Mouse (Mus musculus) neural tube, embryonic 14.5 days (tissue): ENCODE measurements at regions not wholly inside any gene's neighbourhood (a gene's known extent, or its start where the extent isn't known, plus 50 kb on each side); places are given as distances from the start of the nearest gene placed in this dataset.

Experiments
- ATAC-seq: fragments of 200-750 bp; cut with Nextera tagmentation; 2 replicates; pipeline ENCODE4 v1.8.0; 2017; ENCODE audit warnings: low read depth, mild to moderate bottlenecking, moderate TSS enrichment, moderate library complexity
- H3K27ac ChIP-seq: fragments of 300-500 bp; sonication (generic); 2 replicates; pipeline ENCODE4 v1.5.1; 2014; ENCODE audit warnings: low read depth, mild to moderate bottlenecking, control low read depth, low read length, moderate library complexity, mixed read lengths
- H3K27me3 ChIP-seq: fragments of 300-500 bp; sonication (generic); 2 replicates; pipeline ENCODE4 v1.6.1; 2014; ENCODE audit warnings: low read length; ENCODE audit not compliant: control insufficient read depth, insufficient read depth
- H3K36me3 ChIP-seq: fragments of 300-500 bp; sonication (generic); 2 replicates; pipeline ENCODE4 v1.6.1; 2014; ENCODE audit warnings: low read length, mixed read lengths; ENCODE audit not compliant: control insufficient read depth, insufficient read depth
- H3K4me1 ChIP-seq: fragments of 300-500 bp; sonication (generic); 2 replicates; pipeline ENCODE4 v1.6.1; 2014; ENCODE audit warnings: low read length; ENCODE audit not compliant: control insufficient read depth, insufficient read depth
- H3K4me2 ChIP-seq: fragments of 300-500 bp; sonication (generic); 2 replicates; pipeline ENCODE4 v1.6.1; 2014; ENCODE audit warnings: mild to moderate bottlenecking, low read depth, low read length, control low read depth
- H3K4me3 ChIP-seq: fragments of 300-500 bp; sonication (generic); 2 replicates; pipeline ENCODE4 v1.5.1; 2014; ENCODE audit warnings: low read depth, low read length, control low read depth, mixed read lengths
- H3K9ac ChIP-seq: fragments of 300-500 bp; sonication (generic); replicated peaks from 2 replicates; pipeline ENCODE4 v1.6.1; 2014; ENCODE audit warnings: low read depth, mild to moderate bottlenecking, control low read depth, low read length, mixed read lengths
- H3K9me3 ChIP-seq: fragments of 300-500 bp; sonication (generic); 2 replicates; pipeline ENCODE4 v1.6.1; 2016; ENCODE audit warnings: low read length; ENCODE audit not compliant: control insufficient read depth
- WGBS: fragments of 180-500 bp; shearing (Covaris S2); extraction: QIAGEN DNeasy Blood & Tissue Kit; methylation state at CpG from one replicate; pipeline ENCODE4 v1.1.7; 2014; 5-methylcytosine and 5-hydroxymethylcytosine counted together

GRCm38 (mm10) chr19:24622776-24623175 lies 51.0 kb upstream of the Tmem252 start:
- H3K4me2 ChIP-seq, result no peak overlapping the region
- whole genome bisulfite sequencing, result 97% methylated on average over 9 of the region's 9 CpGs
- H3K27me3 ChIP-seq, result no peaks in the 10 kb centered on the region
- H3K9me3 ChIP-seq, result no peaks in the 10 kb centered on the region
- no peaks in the 10 kb centered on the region for H3K36me3 ChIP-seq
- H3K27ac ChIP-seq, result no peak overlapping the region
- H3K4me3 ChIP-seq, result no peak overlapping the region
- ATAC-seq, result no peak
- no peak overlapping the region for H3K9ac ChIP-seq
- no peaks in the 10 kb centered on the region for H3K4me1 ChIP-seq

- Histone ChIP-seq H3K9ac (no peak overlapping the region), H3K27me3 (no peaks in the 10 kb centered on the region), H3K4me3 (no peak overlapping the region), H3K4me1 (no peaks in the 10 kb centered on the region), H3K36me3 (no peaks in the 10 kb centered on the region), H3K27ac (no peak overlapping the region), H3K4me2 (no peak overlapping the region), H3K9me3 (no peaks in the 10 kb centered on the region)
- ATAC-seq, result no peak; the same call in 1 of the 2 replicates
- 69% methylated on average over 4 of the region's 4 CpGs for WGBS
Observed at GRCm38 (mm10) chr19:24622309-24622708, 51.5 kb upstream of the Tmem252 start.

- no peak overlapping the region for H3K4me3 ChIP-seq
- peak; percentile 79 for ATAC-seq
- no peaks in the 10 kb centered on the region for H3K27me3 ChIP-seq
- H3K4me1 ChIP-seq, result no peaks in the 10 kb centered on the region
- H3K4me2 ChIP-seq, result no peak overlapping the region
- H3K9me3 ChIP-seq, result no peaks in the 10 kb centered on the region
- H3K9ac ChIP-seq, result no peak overlapping the region
- H3K36me3 ChIP-seq, result no peaks in the 10 kb centered on the region
- H3K27ac ChIP-seq, result no peak overlapping the region
- WGBS, result 30% methylated on average over 8 of the region's 8 CpGs
Observed at GRCm38 (mm10) chr19:24621610-24622220, 52.1 kb upstream of the Tmem252 start.

GRCm38 (mm10) chr19:24615762-24616310 lies 58.0 kb upstream of the Tmem252 start:
- Histone ChIP-seq H3K4me1 (no peaks in the 10 kb centered on the region), H3K36me3 (no peaks in the 10 kb centered on the region), H3K27ac (no peak overlapping the region), H3K9me3 (no peaks in the 10 kb centered on the region), H3K4me3 (no peak overlapping the region), H3K4me2 (no peak overlapping the region), H3K9ac (no peak overlapping the region), H3K27me3 (no peaks in the 10 kb centered on the region)
- 91% methylated on average over 7 of the region's 7 CpGs for WGBS
- no peak for ATAC-seq

- Histone ChIP-seq H3K4me3 (no peak overlapping the region), H3K9ac (no peak overlapping the region), H3K27ac (no peak overlapping the region), H3K36me3 (no peaks in the 10 kb centered on the region), H3K9me3 (no peaks in the 10 kb centered on the region), H3K4me1 (no peaks in the 10 kb centered on the region), H3K27me3 (no peaks in the 10 kb centered on the region), H3K4me2 (no peak overlapping the region)
- no peak for ATAC-seq
- 80% methylated on average over 3 of the region's 3 CpGs for WGBS
Observed at GRCm38 (mm10) chr19:24607884-24608283, 52.2 kb upstream of the Pip5k1b start.

GRCm38 (mm10) chr19:24606390-24606976 lies 50.8 kb upstream of the Pip5k1b start:
- no peak overlapping the region for H3K4me2 ChIP-seq
- no peaks in the 10 kb centered on the region for H3K36me3 ChIP-seq
- H3K9ac ChIP-seq, result no peak overlapping the region
- H3K9me3 ChIP-seq, result no peaks in the 10 kb centered on the region
- no peaks in the 10 kb centered on the region for H3K27me3 ChIP-seq
- H3K27ac ChIP-seq, result no peak overlapping the region
- no peak for ATAC-seq
- no peak overlapping the region for H3K4me3 ChIP-seq
- WGBS, result 76% methylated on average over 5 of the region's 5 CpGs
- no peaks in the 10 kb centered on the region for H3K4me1 ChIP-seq
